Mouse (Mus musculus) heart, adult 18-20 months (tissue): ENCODE measurements around the gene Stxbp4. TPM values are rescaled to one million over a fixed set of nuclear protein-coding genes. Genes with fewer than 3 reads are reported as not detected.
A peak's percentile ranks its signal among the peaks of the same experiment; 100 is the strongest.

ENCODE experiments used
- DNase-seq, 2 experiments: peaks; one replicate each; pipeline ENCODE4 v3.0.0; 2021 to 2022; ENCODE audit warnings: mixed read lengths in 1 of 2
- long read RNA-seq, 2 experiments: library from polyadenylated mRNA; stranded (forward); transcript quantifications; one replicate each; pipeline ENCODE4 v2.0.0; 2021
- total RNA-seq, 2 experiments: library from RNA; stranded (reverse); gene quantifications; 2 replicates each; pipeline ENCODE4 v1.2.3; 2021

Gene Stxbp4
- total RNA-seq, result 1 to 10 TPM; 4.2 to 5.5 TPM
- long read RNA-seq, experiment 1, full-length matches to known transcripts, result 1 of 2 reads
- long read RNA-seq, experiment 1, partial matches to known transcripts, result 1 of 2 reads
- long read RNA-seq, experiment 1, other reads (novel, unspliced or antisense), result 0 of 2 reads
- long read RNA-seq, experiment 2, partial matches to known transcripts, result 0 of 1 reads
- long read RNA-seq, experiment 2, other reads (novel, unspliced or antisense), result 1 of 1 reads

GRCm38 (mm10) chr11:90637440-90638311, at the start of gene Stxbp4, which contains the start of gene Cox11:
Gene Stxbp4, minus strand, starts transcription at chr11:90638084.
Gene Cox11, plus strand, starts transcription at chr11:90638173.
- DNase-seq, result peak; percentile 94

- DNase-seq, result no peak
Observed at GRCm38 (mm10) chr11:90687040-90687439, 49.2 kb upstream of the Stxbp4 start.

- peak in 1 of 2 experiments; percentile 6 for DNase-seq
Observed at GRCm38 (mm10) chr11:90686287-90687025, 48.6 kb upstream of the Stxbp4 start.

- DNase-seq, result no peak
Observed at GRCm38 (mm10) chr11:90685196-90685595, 47.3 kb upstream of the Stxbp4 start.

- DNase-seq, result no peak
Observed at GRCm38 (mm10) chr11:90684765-90685164, 46.9 kb upstream of the Stxbp4 start.

- DNase-seq, result no peak
Observed at GRCm38 (mm10) chr11:90681171-90681570, 43.3 kb upstream of the Stxbp4 start.

GRCm38 (mm10) chr11:90678582-90678981, 40.7 kb upstream of the Stxbp4 start:
- no peak for DNase-seq

GRCm38 (mm10) chr11:90677771-90678288, 39.9 kb upstream of the Stxbp4 start:
- DNase-seq, result peak in 1 of 2 experiments; percentile 6

- no peak for DNase-seq
Observed at GRCm38 (mm10) chr11:90677027-90677426, 39.1 kb upstream of the Stxbp4 start.

- DNase-seq, result no peak
Observed at GRCm38 (mm10) chr11:90675479-90676110, 37.7 kb upstream of the Stxbp4 start.

GRCm38 (mm10) chr11:90667325-90667724, 29.4 kb upstream of the Stxbp4 start:
- no peak for DNase-seq

- DNase-seq, result no peak
Observed at GRCm38 (mm10) chr11:90666916-90667315, 29.0 kb upstream of the Stxbp4 start.

- no peak for DNase-seq
Observed at GRCm38 (mm10) chr11:90666144-90666757, 28.4 kb upstream of the Stxbp4 start.

GRCm38 (mm10) chr11:90665161-90665560, 27.3 kb upstream of the Stxbp4 start:
- peak in 1 of 2 experiments; percentile 19 for DNase-seq

GRCm38 (mm10) chr11:90664345-90664986, 26.6 kb upstream of the Stxbp4 start:
- no peak for DNase-seq

- DNase-seq, result no peak
Observed at GRCm38 (mm10) chr11:90663618-90664297, 25.9 kb upstream of the Stxbp4 start.

GRCm38 (mm10) chr11:90663052-90663451, 25.2 kb upstream of the Stxbp4 start:
- DNase-seq, result no peak

GRCm38 (mm10) chr11:90660662-90661061, 22.8 kb upstream of the Stxbp4 start:
- no peak for DNase-seq

GRCm38 (mm10) chr11:90657527-90657926, 19.6 kb upstream of the Stxbp4 start:
- DNase-seq, result no peak

- no peak for DNase-seq
Observed at GRCm38 (mm10) chr11:90652603-90653002, 14.7 kb upstream of the Stxbp4 start.
